Mouse (Mus musculus) CH12.LX (cell line): ENCODE data around the gene Fam19a5. TPM values are rescaled to one million over a fixed set of nuclear protein-coding genes. Genes with fewer than 3 reads are reported as not detected.

ENCODE experiments used
- DNase-seq: peaks from one replicate; pipeline ENCODE4 v3.0.0-alpha.2; 2013; ENCODE audit errors: extremely low read depth
- H3K27ac ChIP-seq: 2 replicates; pipeline ENCODE4 v1.5.1; 2012; ENCODE audit warnings: low read depth, mild to moderate bottlenecking, control low read depth, moderate library complexity; ENCODE audit not compliant: insufficient read depth
- H3K27me3 ChIP-seq: replicated peaks from 2 replicates; pipeline ENCODE3; 2012; ENCODE audit warnings: inconsistent platforms
- H3K36me3 ChIP-seq, 2 experiments: replicated peaks in 1 of 2; 2 replicates each; pipeline versions ENCODE3 to v1.6.1; 2012; ENCODE audit warnings: inconsistent platforms in 1 of 2, low read length in 1 of 2, mild to moderate bottlenecking in 1 of 2, mixed read lengths in 1 of 2, moderate library complexity in 1 of 2; ENCODE audit not compliant: control insufficient read depth in 1 of 2, insufficient read depth in 1 of 2
- H3K4me1 ChIP-seq, 2 experiments: 2 replicates each; pipeline ENCODE4 v1.6.1; 2012; ENCODE audit warnings: inconsistent platforms in 1 of 2, moderate library complexity in 1 of 2; ENCODE audit not compliant: insufficient read depth in 2 of 2, control insufficient read depth in 1 of 2
- H3K4me2 ChIP-seq: 2 replicates; pipeline ENCODE4 v1.6.1; 2012; ENCODE audit warnings: low read depth, mild to moderate bottlenecking, control low read depth; ENCODE audit not compliant: poor library complexity, insufficient read depth, severe bottlenecking
- H3K4me3 ChIP-seq, 3 experiments: fragments of 150-350 bp in 1 of 3; sonication (generic) in 1 of 3; replicated peaks in 1 of 3; 2 replicates each; pipeline versions ENCODE3 to v1.5.1; 2011 to 2012; ENCODE audit warnings: low read depth in 2 of 3, low read length in 2 of 3, mild to moderate bottlenecking in 2 of 3, moderate library complexity in 2 of 3, control low read depth in 1 of 3, improper control_type of control experiment in 1 of 3, inconsistent platforms in 1 of 3, mixed read lengths in 1 of 3; ENCODE audit not compliant: poor library complexity in 1 of 3
- H3K79me2 ChIP-seq: replicated peaks from 2 replicates; pipeline ENCODE4 v1.6.1; 2012; ENCODE audit warnings: mild to moderate bottlenecking, moderate library complexity; ENCODE audit not compliant: control insufficient read depth, poor library complexity, insufficient read depth, severe bottlenecking; ENCODE audit errors: extremely low read depth
- H3K9ac ChIP-seq: 2 replicates; pipeline ENCODE4 v1.6.1; 2012; ENCODE audit warnings: low read depth, mild to moderate bottlenecking, control low read depth, moderate library complexity; ENCODE audit not compliant: insufficient read depth
- H3K9me3 ChIP-seq: replicated peaks from 2 replicates; pipeline ENCODE3; 2012; ENCODE audit warnings: low read length, inconsistent platforms, mixed read lengths
- E2F4 ChIP-seq: IDR thresholded peaks from 2 replicates; pipeline ENCODE4 v1.6.1; 2011; ENCODE audit warnings: low read depth, low read length, improper control_type of control experiment; ENCODE audit not compliant: insufficient replicate concordance
- GABPA ChIP-seq: IDR thresholded peaks from 2 replicates; pipeline ENCODE4 v1.6.1; 2012; ENCODE audit warnings: low read depth, low read length, improper control_type of control experiment, inconsistent platforms; ENCODE audit not compliant: insufficient replicate concordance
- IRF4 ChIP-seq: IDR thresholded peaks from 2 replicates; pipeline ENCODE4 v1.6.1; 2014; ENCODE audit warnings: low read depth, mild to moderate bottlenecking, inconsistent platforms, low read length, improper control_type of control experiment
- JUN ChIP-seq: IDR thresholded peaks from 2 replicates; pipeline ENCODE4 v1.6.1; 2011; ENCODE audit warnings: low read depth, mild to moderate bottlenecking, low read length, improper control_type of control experiment, moderate library complexity; ENCODE audit not compliant: insufficient read depth
- JUND ChIP-seq: conservative IDR thresholded peaks from 2 replicates; pipeline ENCODE4 v1.6.1; 2011; ENCODE audit warnings: low read depth, low read length, improper control_type of control experiment
- KAT2A ChIP-seq: IDR thresholded peaks from 2 replicates; pipeline ENCODE4 v1.6.1; 2012; ENCODE audit warnings: low read length, improper control_type of control experiment, inconsistent platforms; ENCODE audit not compliant: insufficient replicate concordance
- MAFK ChIP-seq: IDR thresholded peaks from 2 replicates; pipeline ENCODE4 v1.6.1; 2011; ENCODE audit warnings: low read length, improper control_type of control experiment; ENCODE audit not compliant: insufficient replicate concordance
- MAX ChIP-seq: IDR thresholded peaks from 2 replicates; pipeline ENCODE4 v1.6.1; 2011; ENCODE audit warnings: low read length, improper control_type of control experiment
- MXI1 ChIP-seq: IDR thresholded peaks from 2 replicates; pipeline ENCODE4 v1.6.1; 2011; ENCODE audit warnings: mild to moderate bottlenecking, low read depth, low read length, improper control_type of control experiment
- PAX5 ChIP-seq: IDR thresholded peaks from 2 replicates; pipeline ENCODE4 v1.6.1; 2012; ENCODE audit warnings: low read length, inconsistent platforms, mixed read lengths
- RCOR1 ChIP-seq: conservative IDR thresholded peaks from 2 replicates; pipeline ENCODE4 v1.6.1; 2012; ENCODE audit warnings: low read depth, mild to moderate bottlenecking, inconsistent platforms, low read length, improper control_type of control experiment
- SIN3A ChIP-seq: IDR thresholded peaks from 2 replicates; pipeline ENCODE4 v1.6.1; 2012; ENCODE audit warnings: low read length, improper control_type of control experiment, inconsistent platforms
- UBTF ChIP-seq: IDR thresholded peaks from 2 replicates; pipeline ENCODE4 v1.6.1; 2012; ENCODE audit warnings: low read depth, mild to moderate bottlenecking, inconsistent platforms, low read length, improper control_type of control experiment, moderate library complexity
- USF2 ChIP-seq: conservative IDR thresholded peaks from 2 replicates; pipeline ENCODE4 v1.6.1; 2011; ENCODE audit warnings: low read depth, low read length, improper control_type of control experiment
- ZC3H11A ChIP-seq: IDR thresholded peaks from 2 replicates; pipeline ENCODE4 v1.6.1; 2012; ENCODE audit warnings: low read depth, mild to moderate bottlenecking, inconsistent platforms, low read length, improper control_type of control experiment
- ZKSCAN1 ChIP-seq: IDR thresholded peaks from 2 replicates; pipeline ENCODE4 v1.6.1; 2012; ENCODE audit warnings: low read depth, inconsistent platforms, low read length, improper control_type of control experiment, borderline replicate concordance
- ZMIZ1 ChIP-seq: IDR thresholded peaks from 2 replicates; pipeline ENCODE4 v1.6.1; 2012; ENCODE audit warnings: low read depth, mild to moderate bottlenecking, inconsistent platforms, low read length, improper control_type of control experiment
- dilution Hi-C: fragments of 300-500 bp; cut with MboI; formaldehyde crosslinking; loops from 2 replicates; pipeline ENCODE4 v1.14.3; 2020; ENCODE audit warnings: low sequenced_read_pairs; ENCODE audit not compliant: extremely low pct_unique_long_range_greater_than_20kb, extremely low pct_ligation_motif_present
- in situ Hi-C: fragments of 300-500 bp; cut with MboI; formaldehyde crosslinking; loops from 3 replicates; pipeline ENCODE4 v1.14.3; 2019; ENCODE audit warnings: low sequenced_read_pairs, low pct_ligation_motif_present, low pct_unique_long_range_greater_than_20kb, mixed read lengths
- polyA plus RNA-seq: library from polyadenylated mRNA; unstranded; fragments of >175 nt; gene quantifications from 2 replicates; pipeline ENCODE4 v1.2.1, GENCODE M21; 2012; ENCODE audit warnings: low read depth; ENCODE audit not compliant: insufficient read length
- total RNA-seq, 2 experiments: library from RNA; depleted of rRNA; stranded (reverse); fragments of 300-350 nt in 1 of 2; fragments of >200 nt in 1 of 2; gene quantifications; 2 replicates each; pipeline ENCODE4 v1.2.3; 2012 to 2014

Gene Fam19a5
- total and polyA plus RNA-seq, 3 experiments = not detected

DNA sequence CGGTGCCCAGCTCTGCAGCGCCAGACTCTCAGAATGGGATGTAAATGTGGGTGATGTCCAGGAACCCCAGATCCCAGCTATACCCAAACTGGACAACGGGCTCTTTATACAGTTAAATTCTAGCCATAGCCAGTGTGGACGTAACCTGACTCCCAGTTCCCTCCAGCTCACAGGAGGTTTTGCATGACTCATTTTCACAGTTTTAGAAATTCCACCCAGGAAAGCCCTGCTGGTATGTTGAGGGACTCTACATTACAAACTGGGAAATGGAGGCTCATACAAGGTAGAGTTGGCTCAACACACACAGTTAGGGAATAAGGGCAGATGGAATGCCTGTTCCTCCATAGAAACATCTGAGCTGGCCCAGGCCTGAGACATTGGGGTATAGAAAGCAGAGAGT is 147.9 kb downstream of the Fam19a5 start:
- TF ChIP-seq MAFK = no peak
- TF ChIP-seq MAX = no peak
- TF ChIP-seq GABPA = no peak
- no peak for TF ChIP-seq MXI1
- no peak for TF ChIP-seq PAX5
- no peak for TF ChIP-seq ZC3H11A
- TF ChIP-seq USF2 = no peak
- no peak for TF ChIP-seq JUND
- TF ChIP-seq RCOR1 = no peak
- TF ChIP-seq E2F4 = no peak
- TF ChIP-seq KAT2A = no peak
- no peak for TF ChIP-seq ZMIZ1
- TF ChIP-seq, all 38 proteins: peak for 0
- H3K79me2 ChIP-seq = no peaks in the 10 kb centered on the region
- H3K4me3 ChIP-seq = no peak overlapping the region
- no peaks in the 10 kb centered on the region for H3K36me3 ChIP-seq
- in situ Hi-C loops (no loop called here), dilution Hi-C loops (no loop called here)
- H3K4me1 ChIP-seq = no peaks in the 10 kb centered on the region
- no peak overlapping the region for H3K9ac ChIP-seq
- H3K27me3 ChIP-seq = no peaks in the 10 kb centered on the region
- peaks cover 94% of the 10 kb centered on the region for H3K9me3 ChIP-seq
- H3K27ac ChIP-seq = no peak overlapping the region
- H3K4me2 ChIP-seq = no peak overlapping the region
- no peak for DNase-seq

DNA sequence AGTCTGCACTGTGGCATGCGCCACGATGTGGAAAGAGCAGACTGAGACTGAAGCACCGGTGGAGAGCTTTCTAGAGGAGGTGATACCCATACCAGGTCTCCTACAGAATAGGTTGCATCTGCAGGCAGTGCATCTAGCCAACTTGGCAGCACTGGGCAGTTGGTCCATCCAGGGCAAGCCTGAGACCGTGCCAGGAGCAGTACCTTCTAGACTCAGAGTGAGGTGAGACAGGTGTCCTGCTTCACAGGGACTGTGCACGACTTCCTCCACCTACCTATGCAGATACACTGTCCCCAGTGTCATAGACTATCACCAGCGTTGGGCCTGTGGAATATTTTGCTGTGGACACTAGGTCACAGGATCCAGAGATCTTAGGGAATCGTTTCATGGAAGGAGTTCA is 148.3 kb downstream of the Fam19a5 start:
- H3K36me3 ChIP-seq = no peaks in the 10 kb centered on the region
- H3K27ac ChIP-seq = no peak overlapping the region
- no peak for TF ChIP-seq IRF4
- no peak for TF ChIP-seq UBTF
- no peak for TF ChIP-seq PAX5
- no peak for TF ChIP-seq JUN
- TF ChIP-seq SIN3A = no peak
- TF ChIP-seq ZKSCAN1 = no peak
- dilution Hi-C loops = no loop called here
- H3K4me1 ChIP-seq = no peaks in the 10 kb centered on the region
- no peak for DNase-seq
- H3K9me3 ChIP-seq = peaks cover 97% of the 10 kb centered on the region
- no peaks in the 10 kb centered on the region for H3K79me2 ChIP-seq
- no peak overlapping the region for H3K9ac ChIP-seq
- no peaks in the 10 kb centered on the region for H3K27me3 ChIP-seq
- H3K4me2 ChIP-seq = no peak overlapping the region
- in situ Hi-C loops = no loop called here
- H3K4me3 ChIP-seq = no peak overlapping the region
